Comparison of ENCODE assay signal across 8 mouse cellular contexts in genomic region chr4:85162468-85163312, GRCm38 (mm10). TPM values are rescaled to one million over a fixed set of nuclear protein-coding genes. Genes with fewer than 3 reads are reported as not detected.
DNase-seq lines count a peak whose midpoint lies in the region; ATAC-seq and TF ChIP-seq lines count a peak whose summit lies in the region.

No protein-coding gene starts in this region.

- H3K27me3 ChIP-seq in forebrain, embryonic 11.5 days (ENCODE audit: control insufficient read depth, insufficient read depth, low read length): no peaks in the 10 kb centered on the region
- H3K27me3 ChIP-seq in intestine, embryonic 16.5 days (replicated peaks; ENCODE audit: control insufficient read depth, insufficient read depth, low read length): no peaks in the 10 kb centered on the region
- no peaks in the 10 kb centered on the region for H3K27me3 ChIP-seq in midbrain, embryonic 15.5 days (replicated peaks)
- H3K27me3 ChIP-seq in testis, adult 2 months (ENCODE audit: control insufficient read depth, insufficient read depth, low read length): no peaks in the 10 kb centered on the region

- intact Hi-C loops in left cerebral cortex, postnatal 25 days (cut with DNase I): loop anchor here (2.0 to 10.0 kb wide), 6 partner anchors 110 to 1385 kb away; no protein-coding TSS in a partner anchor

- no peak overlapping the region for H3K4me2 ChIP-seq in forebrain, embryonic 11.5 days (ENCODE audit: low read depth, low read length, severe bottlenecking)
- peak overlapping the region; percentile 28; the same call in 1 of the 2 replicates for H3K4me2 ChIP-seq in intestine, embryonic 16.5 days (ENCODE audit: low read depth, low read length)
- H3K4me2 ChIP-seq in midbrain, embryonic 15.5 days: peak overlapping the region; percentile 32

- no peak for TF ChIP-seq POLR2A in testis, adult 2 months (IDR thresholded peaks at IDR 0.05; ENCODE audit: control insufficient read depth, low read depth, low read length)

- no peaks in the 10 kb centered on the region for H3K36me3 ChIP-seq in forebrain, embryonic 11.5 days (ENCODE audit: control insufficient read depth, insufficient read depth, low read length)
- H3K36me3 ChIP-seq in intestine, embryonic 16.5 days (ENCODE audit: control insufficient read depth, insufficient read depth, low read length): no peaks in the 10 kb centered on the region
- no peaks in the 10 kb centered on the region for H3K36me3 ChIP-seq in midbrain, embryonic 15.5 days (replicated peaks)
- no peaks in the 10 kb centered on the region for H3K36me3 ChIP-seq in testis, adult 2 months (ENCODE audit: control insufficient read depth, insufficient read depth, low read length)

- TF ChIP-seq CTCF in testis, adult 2 months (IDR thresholded peaks at IDR 0.05; ENCODE audit: control insufficient read depth, insufficient read depth, insufficient replicate concordance, low read depth, low read length): peak; percentile 61; the same call in 1 of the 2 replicates

- H3K4me1 ChIP-seq in forebrain, embryonic 11.5 days (replicated peaks; ENCODE audit: control insufficient read depth, insufficient read depth, low read length): no peaks in the 10 kb centered on the region
- no peaks in the 10 kb centered on the region for H3K4me1 ChIP-seq in intestine, embryonic 16.5 days (ENCODE audit: control insufficient read depth, insufficient read depth, low read length)
- H3K4me1 ChIP-seq in midbrain, embryonic 15.5 days: peaks cover 2% of the 10 kb centered on the region; the same call in 1 of the 2 replicates
- H3K4me1 ChIP-seq in testis, adult 2 months (ENCODE audit: control insufficient read depth, insufficient read depth, low read length): peaks cover 6% of the 10 kb centered on the region

- H3K4me3 ChIP-seq in forebrain, embryonic 11.5 days (ENCODE audit: low read depth, low read length): no peak overlapping the region
- H3K4me3 ChIP-seq in intestine, embryonic 16.5 days (ENCODE audit: low read length): no peak overlapping the region
- no peak overlapping the region for H3K4me3 ChIP-seq in midbrain, embryonic 15.5 days
- peak overlapping the region; percentile 49 for H3K4me3 ChIP-seq in testis, adult 2 months (ENCODE audit: control insufficient read depth, low read depth, low read length)

- no peaks in the 10 kb centered on the region for H3K9me3 ChIP-seq in forebrain, embryonic 11.5 days (ENCODE audit: control insufficient read depth, low read length)
- H3K9me3 ChIP-seq in intestine, embryonic 16.5 days (ENCODE audit: control insufficient read depth, low read length): no peaks in the 10 kb centered on the region
- no peaks in the 10 kb centered on the region for H3K9me3 ChIP-seq in midbrain, embryonic 15.5 days

- H3K9ac ChIP-seq in forebrain, embryonic 11.5 days (ENCODE audit: low read length): no peak overlapping the region
- H3K9ac ChIP-seq in intestine, embryonic 16.5 days (ENCODE audit: low read depth, low read length): no peak overlapping the region
- H3K9ac ChIP-seq in midbrain, embryonic 15.5 days: no peak overlapping the region

- 25% methylated on average over 27 of the region's 27 CpGs for WGBS in forebrain, embryonic 11.5 days
- 29% methylated on average over 27 of the region's 27 CpGs for WGBS in intestine, embryonic 16.5 days
- 24% methylated on average over 27 of the region's 27 CpGs for WGBS in midbrain, embryonic 15.5 days

- ATAC-seq in forebrain, embryonic 11.5 days (replicated peaks; ENCODE audit: low FRiP score): peak; percentile 91; the same call in 1 of the 2 replicates
- peak; percentile 78 for ATAC-seq in intestine, embryonic 16.5 days
- peak; percentile 95 for ATAC-seq in midbrain, embryonic 15.5 days (replicated peaks)
- no peak for ATAC-seq in monocyte, adult 5-6 weeks (replicated peaks; ENCODE audit: insufficient number of reproducible peaks, low FRiP score, low TSS enrichment, poor library complexity, severe bottlenecking)

- no peak overlapping the region for H3K27ac ChIP-seq in forebrain, embryonic 11.5 days (ENCODE audit: low read depth, low read length)
- no peak overlapping the region for H3K27ac ChIP-seq in intestine, embryonic 16.5 days (ENCODE audit: low read length)
- H3K27ac ChIP-seq in midbrain, embryonic 15.5 days: no peak overlapping the region
- no peak overlapping the region for H3K27ac ChIP-seq in testis, adult 2 months (ENCODE audit: control insufficient read depth, insufficient read depth, low read depth, low read length)

- DNase-seq in NIH3T3 (ENCODE audit: low read depth): peak; percentile 85
- DNase-seq in c-Kit-positive CD71-negative TER-119-negative erythroid progenitor cells, embryonic 14.5 days (ENCODE audit: low read depth): peak; percentile 3
- DNase-seq in forebrain, embryonic 11.5 days (ENCODE audit: low spot score): peak; percentile 78
- peak; percentile 55 to 71 for DNase-seq in left cerebral cortex, postnatal 25 days (ENCODE audit: low spot score in 2 of 2)

RNA-seq across cellular contexts. Expression of gene Sh3gl2, which starts 42.2 kb away (rescaled TPM):
- 8.3 and 9.0 TPM in 2 replicates for polyA plus RNA-seq in forebrain, embryonic 11.5 days (2014; fragmentation: Nextera tagmentation; extraction: Ambion mirVana)
- 17.4 and 20.0 TPM in 2 replicates for polyA plus RNA-seq in intestine, embryonic 16.5 days (2015; fragmentation: Nextera tagmentation; extraction: Ambion mirVana)
- 100 to 1,000 TPM; 275 to 288 TPM for total RNA-seq in left cerebral cortex, postnatal 25 days (2021)
- 85.8 and 86.1 TPM in 2 replicates for polyA plus RNA-seq in midbrain, embryonic 15.5 days (2015; fragmentation: Nextera tagmentation; extraction: Ambion mirVana)
- polyA plus RNA-seq in testis, adult 2 months (2012; rRNA removed): 12.0 and 15.4 TPM in 2 replicates
- total RNA-seq in monocyte, adult 5-6 weeks (2017): not detected in 3 replicates

Comparison
In these comparisons a context has a peak if more than half of its experiments do, and no peak if none do; other contexts are left out.
1. DNase-seq: peak in every context shown above with its lines; median percentile 85 in NIH3T3; 78 in forebrain, embryonic 11.5 days; 63 in left cerebral cortex, postnatal 25 days; 3 in c-Kit-positive CD71-negative TER-119-negative erythroid progenitor cells, embryonic 14.5 days.